Mouse (Mus musculus): ENCODE data around the gene Gna12.

Gna12 gene

DNA sequence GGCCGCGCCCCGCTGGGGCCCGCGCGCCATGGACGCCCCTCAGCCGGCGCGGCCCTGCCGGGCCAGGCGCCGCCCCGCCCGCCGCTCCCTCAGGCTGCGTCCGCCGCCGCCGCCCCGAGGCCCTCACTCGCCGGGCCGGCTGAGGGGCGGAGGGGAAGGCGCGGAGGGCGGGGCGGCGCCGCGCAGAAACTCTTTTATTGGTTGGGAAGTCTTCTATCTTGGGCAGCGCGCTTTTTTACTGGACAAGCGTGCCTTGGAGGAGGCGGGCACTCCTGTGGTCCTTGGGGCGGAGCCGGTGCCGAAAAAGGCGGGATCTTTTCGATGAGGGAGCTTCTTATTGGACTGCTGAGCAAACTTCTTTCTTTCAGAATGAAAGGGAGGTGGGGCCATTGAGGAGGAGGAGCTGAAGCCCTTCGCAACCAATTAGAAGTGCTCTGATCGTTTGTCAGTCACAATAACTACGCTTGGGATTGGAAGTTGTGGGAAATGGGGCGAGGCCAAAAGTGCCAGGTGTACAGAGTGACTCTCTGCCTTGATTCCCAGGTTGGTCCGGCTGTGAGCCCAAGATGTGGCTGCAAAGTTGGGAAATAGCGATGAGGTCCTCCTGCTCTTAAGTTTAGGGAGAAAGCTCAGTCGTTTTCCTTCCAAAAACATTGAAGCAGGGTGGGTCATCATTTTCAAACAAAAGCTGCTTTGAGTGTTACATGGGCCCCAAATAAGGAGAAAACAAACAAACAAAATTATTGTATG, at the start of gene Gna12:
TSS of gene Gna12 (minus strand) at position 118 of the 750 bp plus-strand sequence.
- DNase-seq (ENCODE audit: low spot score in 2 of 2) = peak; percentile 99

DNA sequence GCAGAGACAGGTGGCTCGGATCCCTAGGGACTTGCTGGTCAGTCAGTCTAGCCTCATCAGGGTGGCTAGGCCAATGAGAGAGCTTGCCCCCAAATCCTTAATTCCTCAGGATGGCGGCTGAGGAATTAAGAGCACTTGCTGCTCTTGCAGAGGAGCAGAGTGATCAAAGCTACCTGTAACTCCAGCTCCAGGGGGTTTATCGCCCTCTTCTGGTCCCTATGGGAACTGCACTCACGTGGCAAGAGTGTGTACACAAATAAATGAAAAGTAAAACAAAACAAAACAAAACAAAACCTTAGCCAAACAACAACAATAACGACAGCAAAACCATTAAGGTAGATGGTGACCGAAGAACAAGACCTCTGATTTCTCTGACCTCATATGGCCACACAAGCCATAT, 48.4 kb upstream of the Gna12 start:
- DNase-seq (ENCODE audit: low spot score in 2 of 2) = peak in 1 of 2 experiments; percentile 34

DNA sequence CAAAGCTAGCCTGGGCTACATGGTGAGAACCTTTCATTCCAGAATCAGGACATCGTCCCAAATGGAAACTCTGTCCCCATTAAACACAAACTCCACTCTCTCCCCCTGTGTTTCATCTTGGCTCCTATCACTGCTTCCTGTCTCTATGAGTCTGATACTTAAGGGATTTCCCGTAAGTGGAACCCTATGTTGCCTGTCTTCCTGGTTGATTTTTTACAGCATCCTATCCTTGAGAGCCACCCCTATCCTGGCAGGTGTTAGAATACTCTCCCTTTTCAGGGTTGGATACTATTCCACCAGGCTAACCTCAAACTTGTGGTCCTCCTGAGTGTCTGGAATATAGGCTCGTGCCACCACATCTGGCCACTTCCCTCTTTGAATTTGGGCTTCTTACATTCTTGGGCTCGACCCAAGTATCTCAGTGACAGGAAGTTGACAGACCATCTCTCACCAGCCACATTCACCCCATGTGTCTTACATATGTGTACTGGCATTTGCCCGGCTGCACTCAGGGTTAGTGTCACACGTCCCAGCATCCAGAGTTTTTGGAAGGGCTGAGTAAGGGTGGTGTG, 43.6 kb upstream of the Gna12 start:
- DNase-seq (ENCODE audit: low spot score in 2 of 2) = no peak

DNA sequence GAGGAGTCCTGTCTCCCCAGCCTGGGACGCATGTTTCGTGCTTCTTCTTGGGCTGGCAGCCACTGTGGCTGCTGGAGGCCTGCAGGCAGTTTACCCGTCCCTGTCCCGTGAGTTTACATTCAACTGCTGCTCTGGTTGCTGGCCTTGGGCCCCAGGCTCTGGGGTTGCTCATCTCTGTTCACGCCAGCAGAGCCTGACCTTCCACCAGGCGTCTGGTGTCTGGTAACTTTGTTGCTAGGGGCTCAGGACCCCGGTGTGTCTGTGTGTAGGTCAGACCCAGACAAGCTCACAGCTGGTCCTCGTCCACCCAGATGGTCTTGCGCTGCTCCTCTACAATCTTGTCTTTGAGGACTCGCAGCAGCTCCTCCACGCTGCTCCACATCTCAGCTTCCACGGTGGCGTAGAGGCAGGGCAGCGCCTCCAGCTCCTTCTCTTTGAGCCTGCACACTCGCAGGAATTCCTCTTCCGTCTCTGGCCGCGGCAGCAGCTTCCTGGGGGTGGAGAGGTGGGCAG, 42.9 kb upstream of the Gna12 start:
- DNase-seq (ENCODE audit: low spot score in 2 of 2) = no peak

DNA sequence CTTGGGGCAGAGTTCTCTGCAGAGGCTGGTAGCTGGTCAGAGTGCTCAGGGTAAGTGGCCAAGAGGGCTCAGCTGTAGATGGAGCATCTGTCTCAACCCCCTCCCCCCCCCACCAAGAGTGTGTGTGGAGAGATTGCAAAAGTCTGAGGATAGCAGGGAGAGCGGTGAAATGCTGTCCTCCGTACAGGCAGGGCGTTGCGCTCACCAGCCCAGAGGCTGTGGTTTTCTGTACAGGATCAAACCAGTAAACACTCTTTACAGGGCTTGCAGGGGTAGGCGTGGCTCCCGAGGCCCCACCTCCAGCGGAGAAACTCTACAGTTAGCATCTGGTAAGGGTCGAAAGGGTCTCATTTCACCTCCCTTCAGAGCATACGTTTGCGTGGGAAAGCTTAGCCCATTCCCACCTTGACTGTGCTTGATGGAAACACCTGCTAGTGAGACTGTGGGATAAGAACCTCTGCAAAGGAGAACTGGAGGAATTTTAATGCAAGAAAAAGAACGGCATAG, 42.4 kb upstream of the Gna12 start:
- DNase-seq (ENCODE audit: low spot score in 2 of 2) = no peak

DNA sequence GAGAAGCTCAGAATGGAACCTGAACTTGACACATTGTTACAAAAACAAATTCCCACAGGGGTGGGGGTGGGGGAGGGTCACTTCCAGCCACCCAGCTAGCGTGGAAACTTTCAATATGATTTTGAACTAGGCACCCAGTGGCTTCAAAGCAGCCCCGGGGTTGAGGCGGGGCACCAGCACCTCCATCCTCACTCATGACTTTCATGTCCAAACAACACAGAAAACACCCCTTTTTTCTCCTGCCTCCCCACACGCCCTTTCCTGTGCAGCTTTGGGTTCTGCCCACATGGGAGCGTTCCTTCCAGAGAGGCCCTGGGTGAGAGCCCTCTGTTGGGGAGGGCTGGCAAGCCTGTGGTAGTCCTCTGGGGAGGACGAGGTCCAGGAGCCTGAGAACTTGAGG, 41.0 kb upstream of the Gna12 start:
- DNase-seq (ENCODE audit: low spot score in 2 of 2) = no peak

DNA sequence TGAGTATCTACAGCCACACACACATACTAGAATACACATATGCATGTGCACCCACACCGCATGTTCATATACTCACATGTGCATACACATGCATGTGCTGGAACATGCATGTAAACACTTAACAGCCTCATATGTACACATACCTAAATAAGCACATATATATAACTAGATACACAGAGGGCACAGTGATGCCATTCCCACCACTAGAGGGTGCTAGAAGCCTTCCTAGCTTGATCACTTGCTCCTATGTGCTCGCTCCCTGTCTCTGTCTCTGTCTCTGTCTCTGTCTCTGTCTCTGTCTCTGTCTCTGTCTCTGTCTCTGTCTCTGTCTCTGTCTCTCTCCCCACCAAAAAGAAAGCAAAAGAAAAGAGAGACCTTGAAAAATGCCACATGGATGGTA, 38.8 kb upstream of the Gna12 start:
- DNase-seq (ENCODE audit: low spot score in 2 of 2) = peak; percentile 36 to 61

DNA sequence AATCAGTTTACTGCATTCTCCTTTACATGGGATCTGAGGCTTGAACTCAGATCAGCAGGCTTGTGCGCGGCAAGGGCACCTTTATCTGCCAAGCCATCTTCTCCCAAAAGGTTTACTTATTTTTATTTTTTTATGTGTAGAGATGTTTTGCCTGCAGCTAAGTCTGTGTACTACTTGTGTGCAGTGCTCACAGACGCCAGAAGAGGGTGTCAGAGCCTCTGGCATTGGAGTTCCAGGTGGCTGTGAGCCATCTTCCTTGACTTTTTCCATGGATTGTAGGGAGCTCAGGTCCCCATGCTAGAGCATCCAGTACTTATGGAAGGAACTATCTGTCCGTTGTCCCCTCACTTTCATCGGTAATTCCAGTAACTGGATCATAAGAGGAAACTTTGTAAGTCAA, 29.5 kb upstream of the Gna12 start:
- DNase-seq (ENCODE audit: low spot score in 2 of 2) = no peak

DNA sequence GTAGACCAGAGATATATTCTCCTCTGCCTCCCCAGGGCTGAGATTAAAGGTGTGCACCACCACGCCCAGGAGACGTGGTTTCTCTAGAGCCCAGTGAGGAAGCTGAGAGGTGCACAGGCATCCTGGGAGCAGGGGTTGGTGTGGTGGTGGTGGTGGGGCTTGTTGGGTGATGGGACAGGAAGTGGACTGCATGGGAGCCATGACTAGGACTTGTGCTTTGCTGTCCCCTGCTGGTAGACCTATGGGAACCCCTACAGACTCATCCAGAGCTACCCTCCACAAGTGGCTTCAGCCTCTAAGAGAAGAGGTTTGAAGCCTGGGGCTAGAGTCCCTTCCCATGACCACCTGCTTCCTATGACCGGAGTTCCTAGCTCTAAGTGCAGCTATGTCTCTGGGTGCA, 28.1 kb upstream of the Gna12 start:
- DNase-seq (ENCODE audit: low spot score in 2 of 2) = no peak

DNA sequence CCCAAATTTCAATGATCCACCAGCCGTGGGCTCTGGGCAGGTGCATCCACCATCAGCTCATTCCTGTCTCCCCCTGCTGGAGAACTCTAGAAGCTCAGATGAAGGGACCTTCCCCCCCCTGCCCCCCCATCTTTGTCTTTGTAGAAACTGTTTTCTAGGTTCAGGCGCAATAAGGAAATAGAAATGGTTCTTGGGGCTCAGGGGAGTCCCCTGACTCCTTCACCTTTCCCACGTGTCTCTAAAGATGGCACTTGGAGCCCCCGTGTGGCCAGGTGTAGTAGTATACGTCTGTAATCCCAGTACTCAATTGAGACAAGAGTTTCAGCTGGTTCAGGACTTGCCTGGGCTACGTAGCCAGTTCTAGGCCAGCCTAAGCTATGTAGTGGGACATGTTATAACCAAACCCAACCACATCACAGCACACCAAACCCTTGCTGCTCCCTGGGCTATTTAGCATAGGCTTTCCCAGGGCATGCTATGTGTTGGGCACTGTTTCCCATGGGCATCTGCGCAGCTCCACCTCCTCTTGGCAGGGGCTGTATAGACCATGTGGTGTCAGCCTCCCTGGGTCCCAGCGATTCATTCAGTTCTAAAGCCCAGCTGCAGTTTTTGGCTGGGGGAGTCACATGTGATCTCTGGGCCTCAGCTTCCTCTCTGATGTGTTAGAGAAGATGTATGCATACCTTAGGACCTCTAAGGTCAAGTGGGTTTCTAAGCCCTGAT, 27.4 kb upstream of the Gna12 start:
- no peak for DNase-seq (ENCODE audit: low spot score in 2 of 2)

DNA sequence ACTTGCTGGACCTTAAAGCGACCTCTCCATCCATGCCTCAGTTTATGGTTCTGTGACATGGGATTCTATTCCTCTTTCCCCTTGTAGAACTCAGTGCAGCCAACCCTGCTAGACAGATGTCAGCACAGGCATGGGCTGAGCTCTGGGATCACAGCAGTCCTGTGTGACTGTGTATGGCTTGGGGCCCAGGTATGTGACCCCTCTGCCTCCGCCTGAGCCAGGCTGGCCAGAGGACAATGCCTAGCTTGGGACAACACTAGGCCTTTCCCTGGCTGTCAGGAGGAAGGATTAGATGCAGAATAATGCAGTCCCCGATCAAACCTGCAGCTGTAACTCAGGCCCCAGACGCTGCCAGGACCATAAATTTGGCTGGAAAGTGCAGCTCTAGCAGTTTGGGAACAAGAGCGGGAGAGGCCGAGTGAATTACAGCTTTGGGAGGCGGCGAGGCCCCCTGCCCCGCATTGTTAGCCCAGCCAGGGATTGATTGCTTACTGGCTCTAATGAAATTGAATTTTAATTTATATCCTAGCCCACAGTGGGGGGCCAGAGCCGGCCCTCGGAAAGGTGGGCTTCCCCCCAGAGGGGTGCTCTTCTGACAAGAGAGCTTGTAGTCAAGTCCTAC, 25.8 kb upstream of the Gna12 start:
- DNase-seq (ENCODE audit: low spot score in 2 of 2) = no peak

DNA sequence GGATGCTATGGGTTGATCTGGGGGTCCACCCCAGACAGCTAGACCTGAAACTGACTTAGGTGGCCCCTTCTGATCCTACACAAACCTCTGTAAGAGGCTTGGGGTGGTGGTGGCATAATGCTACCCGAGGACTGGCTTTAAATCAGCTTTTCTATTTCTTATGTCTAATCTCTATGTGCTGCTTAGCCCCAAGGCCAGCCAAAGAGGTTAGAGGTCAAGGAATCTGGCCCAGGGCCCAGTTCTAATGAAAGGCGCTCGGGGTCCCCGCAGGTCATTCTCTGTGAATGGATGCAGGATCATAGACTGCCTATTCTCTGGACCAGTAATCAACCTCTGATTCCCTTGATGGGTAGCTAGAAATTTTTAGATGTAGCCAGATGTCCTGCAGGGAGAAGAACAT, 24.5 kb upstream of the Gna12 start:
- no peak for DNase-seq (ENCODE audit: low spot score in 2 of 2)

DNA sequence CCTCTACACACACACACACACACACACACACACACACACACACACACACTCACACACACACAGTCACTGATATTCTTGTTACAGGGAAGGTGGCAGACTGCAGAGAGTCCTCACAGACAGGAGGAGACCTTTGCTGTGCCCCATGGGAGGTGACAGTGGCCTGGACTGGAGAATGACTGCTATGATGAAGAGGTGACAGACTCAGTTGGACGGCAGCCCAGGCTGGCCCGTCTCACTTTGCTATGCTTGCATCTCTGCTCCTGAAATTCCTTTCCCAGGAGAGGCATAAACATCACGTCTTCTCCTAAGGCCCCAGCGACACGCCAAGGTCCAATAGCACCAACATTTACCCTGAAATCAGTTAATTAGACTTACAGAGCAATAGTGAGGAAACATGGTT, 23.5 kb upstream of the Gna12 start:
- no peak for DNase-seq (ENCODE audit: low spot score in 2 of 2)

DNA sequence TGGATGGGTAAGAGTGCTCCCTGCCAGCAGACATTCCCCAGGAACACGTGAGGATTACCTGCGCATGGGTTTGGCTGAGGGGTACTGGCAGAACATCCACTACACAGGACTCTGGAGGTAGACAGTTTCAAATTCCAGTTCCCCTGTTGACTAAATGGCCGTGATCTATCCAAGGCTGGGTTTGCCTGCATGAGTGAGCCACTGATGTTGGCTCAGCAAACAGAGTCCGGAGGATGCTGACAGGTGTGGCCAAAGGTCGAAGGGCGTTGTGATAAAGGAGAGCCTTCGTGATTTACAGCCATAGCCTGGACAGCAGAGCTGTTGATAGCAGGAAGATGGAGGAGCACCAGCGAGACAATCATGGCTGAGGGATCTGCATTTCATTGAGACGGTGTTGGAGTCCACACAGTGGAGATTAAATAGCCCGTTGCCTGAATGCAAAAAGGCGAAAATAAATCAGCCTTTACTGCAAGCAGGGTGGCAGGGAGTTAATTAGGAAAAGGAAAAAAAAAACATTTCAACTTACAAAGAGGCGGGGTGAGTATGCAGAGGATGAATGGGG, 22.3 kb upstream of the Gna12 start:
- no peak for DNase-seq (ENCODE audit: low spot score in 2 of 2)

DNA sequence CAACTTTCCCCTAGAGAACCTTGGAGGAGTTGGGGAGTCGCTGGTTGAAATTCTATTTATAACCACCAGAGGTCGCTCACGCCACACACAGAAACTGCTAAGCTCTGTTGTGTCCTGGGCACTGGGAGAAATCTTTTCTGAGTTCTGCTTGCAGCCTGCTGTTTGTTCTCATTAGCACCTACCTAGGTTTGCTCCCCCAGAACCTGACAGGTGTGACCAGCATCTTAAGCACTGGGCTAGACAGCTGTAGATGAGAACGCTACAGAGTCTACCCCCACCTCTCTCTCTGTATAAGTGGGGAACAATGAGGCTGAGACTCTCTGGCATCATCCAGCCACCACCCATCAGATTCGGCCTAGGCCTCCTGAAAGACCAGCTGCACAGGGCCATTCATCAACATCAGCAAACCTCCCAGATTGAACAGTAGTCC, 17.1 kb upstream of the Gna12 start:
- peak; percentile 26 to 45 for DNase-seq (ENCODE audit: low spot score in 2 of 2)

DNA sequence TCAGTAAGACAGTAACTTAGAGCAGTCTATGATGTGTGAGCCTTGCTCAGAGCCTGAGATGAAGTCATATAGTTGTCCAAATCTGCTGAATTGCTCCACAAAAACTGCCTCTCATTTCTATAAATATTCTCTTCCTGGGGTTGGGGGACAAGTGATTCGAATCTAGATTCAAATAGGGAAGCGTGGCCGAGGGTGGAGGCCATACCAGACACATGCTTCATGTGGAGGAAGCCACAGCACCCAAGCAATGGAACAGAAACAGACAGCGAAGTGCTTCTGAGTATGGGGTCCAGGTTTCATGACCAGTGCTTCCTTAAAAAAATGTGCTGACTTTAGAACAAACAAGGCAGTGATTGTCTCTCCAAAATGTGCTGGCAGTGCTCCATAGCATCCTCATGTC, 11.7 kb upstream of the Gna12 start:
- DNase-seq (ENCODE audit: low spot score in 2 of 2) = no peak

DNA sequence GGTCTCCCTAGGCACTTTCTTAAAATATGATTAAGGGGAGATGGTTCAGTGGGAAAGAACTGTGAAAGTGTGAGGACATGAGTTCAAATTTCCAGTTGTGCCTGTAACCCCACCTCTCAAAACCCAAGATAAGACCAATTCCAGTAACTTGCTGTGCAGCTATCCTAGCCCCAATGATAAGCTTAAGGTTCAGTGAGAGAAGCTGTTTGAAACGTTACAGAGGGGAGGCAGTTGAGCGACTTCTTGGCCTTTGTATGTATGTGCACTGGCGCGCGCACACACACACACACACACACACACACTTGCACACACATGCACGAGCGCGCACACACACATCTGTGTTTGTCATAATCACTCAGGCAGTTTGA, 817 bp upstream of the Gna12 start:
- no peak for DNase-seq (ENCODE audit: low spot score in 2 of 2)

DNA sequence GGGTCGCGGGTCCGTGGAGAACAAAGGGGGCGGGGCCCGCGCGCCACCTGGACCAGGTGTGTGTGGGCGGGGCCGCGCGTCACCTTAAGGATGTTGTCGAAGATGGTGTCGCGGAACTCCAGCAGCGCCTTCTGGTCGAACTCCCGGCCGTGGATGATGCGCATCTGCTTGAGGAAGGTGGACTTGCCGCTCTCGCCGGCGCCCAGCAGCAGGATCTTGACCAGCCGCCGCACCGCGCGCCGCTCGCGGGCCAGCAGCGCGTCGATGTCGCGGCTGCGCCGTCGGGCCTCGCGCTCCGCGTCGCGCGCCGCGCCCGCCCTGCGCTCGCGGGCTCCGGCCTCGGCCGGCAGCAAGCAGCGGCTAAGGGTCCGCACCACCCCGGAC, 328 bp downstream of the Gna12 start:
- DNase-seq (ENCODE audit: low spot score in 2 of 2) = peak in 1 of 2 experiments; percentile 45

DNA sequence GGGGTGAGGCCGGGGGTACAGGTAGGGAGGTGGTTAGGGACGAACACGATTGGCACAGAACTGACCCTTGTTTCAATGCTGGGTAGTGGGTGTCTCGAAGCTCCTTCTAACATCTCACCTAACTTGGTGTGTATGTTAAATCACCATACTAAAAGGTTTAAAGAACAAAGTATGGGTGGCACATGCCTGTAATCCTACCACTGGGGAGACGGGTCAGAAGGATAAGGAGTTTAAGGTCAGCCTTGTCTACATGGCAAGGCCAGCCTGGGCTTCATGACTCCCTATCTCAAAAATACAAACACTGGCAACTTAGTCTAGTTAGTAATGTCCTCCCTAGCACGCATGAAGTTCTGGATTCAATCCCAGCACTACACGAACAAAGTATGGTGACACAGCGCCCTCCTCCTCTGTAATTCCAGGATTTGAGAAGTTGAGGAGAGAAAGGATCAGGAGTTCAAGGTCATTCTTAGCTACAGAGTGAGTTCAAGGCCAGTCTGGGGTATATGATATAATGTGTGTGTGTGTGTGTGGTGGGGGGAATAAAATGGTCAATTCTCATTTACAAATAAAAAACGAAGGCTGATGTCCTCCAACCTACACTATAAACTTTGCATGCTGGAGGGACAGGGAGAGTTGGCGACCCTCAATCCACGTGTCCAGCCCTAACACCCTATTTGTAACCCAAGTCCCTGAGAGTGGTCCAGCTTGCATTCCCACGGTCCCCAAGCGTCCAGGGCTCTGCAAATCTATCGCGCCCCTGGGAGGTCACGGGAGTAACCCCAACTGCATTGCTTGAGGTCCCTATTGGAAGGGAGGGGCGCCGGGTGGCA, 935 bp downstream of the Gna12 start:
- no peak for DNase-seq (ENCODE audit: low spot score in 2 of 2)

DNA sequence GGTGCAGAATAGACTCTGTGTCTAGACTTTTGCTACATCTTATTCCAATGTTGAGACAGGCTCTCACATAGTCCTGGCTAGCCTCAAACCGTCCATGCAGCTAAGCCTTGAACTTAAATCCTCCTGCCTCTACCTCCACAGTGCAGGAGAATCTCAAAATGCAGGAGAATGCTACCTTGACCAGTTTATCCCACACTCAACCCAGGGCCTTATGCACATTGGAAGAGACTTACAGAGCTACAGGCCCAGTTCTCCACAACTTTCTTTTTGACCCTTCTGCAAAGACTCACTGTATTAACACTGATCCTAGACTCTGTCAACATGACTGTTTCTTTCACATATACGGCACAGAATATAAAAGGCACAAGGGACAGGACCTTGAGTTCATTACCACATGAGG, 1.9 kb downstream of the Gna12 start:
- no peak for DNase-seq (ENCODE audit: low spot score in 2 of 2)

DNA sequence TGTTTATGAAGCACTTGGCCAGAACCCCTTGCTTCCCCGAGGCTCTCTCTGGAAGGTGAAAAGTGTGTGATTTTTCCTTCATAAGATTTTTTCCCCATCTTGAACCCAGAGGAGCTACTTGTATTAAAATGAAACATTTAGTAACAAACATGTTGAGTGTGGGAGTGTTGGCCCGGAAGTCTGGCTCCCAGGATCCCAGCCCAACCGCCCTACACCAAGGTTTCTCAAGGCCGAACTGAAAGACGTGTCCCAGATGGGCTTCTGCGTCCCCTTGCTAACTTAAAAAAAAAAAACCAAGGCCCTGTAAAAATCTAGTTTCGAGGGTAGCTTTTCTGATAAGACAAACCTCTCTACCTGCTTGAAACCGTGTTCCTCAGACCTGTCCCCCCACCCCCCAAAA, 2.3 kb downstream of the Gna12 start:
- DNase-seq (ENCODE audit: low spot score in 2 of 2) = no peak
